Mouse (Mus musculus): ENCODE data around the gene Mut. TPM values are rescaled to one million over a fixed set of nuclear protein-coding genes. Genes with fewer than 3 reads are reported as not detected.

The Mut gene
- polyA plus RNA-seq (2015; fragmentation: Nextera tagmentation; extraction: Ambion mirVana) = 46.8 and 50.9 TPM in 2 replicates

DNA sequence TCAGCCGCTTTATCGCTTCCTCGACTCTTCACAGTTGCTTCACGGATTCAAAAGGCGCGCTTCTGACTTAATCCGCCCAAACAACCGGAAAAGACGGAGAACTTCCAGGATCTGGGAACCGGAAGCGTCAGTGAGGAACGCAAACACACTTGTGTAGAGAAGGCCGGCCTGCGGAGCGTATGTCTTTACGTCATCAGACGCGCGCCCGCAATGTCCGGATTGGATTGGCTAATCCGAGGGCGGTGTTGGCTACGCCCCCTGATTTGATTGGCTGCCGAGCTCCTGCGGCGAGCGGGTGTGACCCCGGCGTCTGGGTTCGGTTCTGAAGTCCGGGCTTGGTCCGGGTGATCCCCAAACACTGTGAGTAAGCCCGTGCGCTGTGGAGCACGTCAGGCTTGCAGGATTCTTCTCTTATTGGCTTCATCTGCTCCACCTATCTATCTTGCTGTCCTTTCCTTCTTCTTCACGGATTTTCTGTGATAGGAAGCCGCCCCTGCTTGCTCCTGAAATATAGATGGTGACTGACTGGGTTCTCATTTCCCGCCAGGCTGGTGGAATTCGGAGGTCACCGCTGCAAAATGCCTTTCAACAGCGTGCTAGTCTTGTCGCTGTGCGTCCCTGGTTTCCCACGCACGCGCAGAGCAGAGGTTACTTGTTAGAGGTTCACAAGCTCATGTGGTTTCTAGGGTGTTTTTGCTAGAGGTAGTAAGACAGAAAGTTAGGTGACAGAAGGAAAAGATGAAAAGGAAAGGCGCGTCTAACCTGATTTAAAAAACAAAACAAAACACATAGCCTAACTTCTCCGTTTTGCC, at the start of gene Mut, which contains the start of gene Cenpq:
TSS of gene Mut (plus strand) at position 266 of the 812 bp plus-strand sequence.
TSS of gene Cenpq (minus strand) at position 628 of the 812 bp plus-strand sequence.
- Histone ChIP-seq H3K9ac (ENCODE audit: low read length) (peak within 1 kb of the TSS; percentile 82), H3K9me3 (replicated peaks; ENCODE audit: control insufficient read depth, low read length) (no peaks in the 10 kb centered on the region), H3K27ac (ENCODE audit: low read length) (peak within 1 kb of the TSS; percentile 99), H3K4me1 (ENCODE audit: control insufficient read depth, insufficient read depth, low read length) (peaks cover 6% of the 10 kb centered on the region), H3K4me2 (ENCODE audit: low read depth, low read length) (peak within 1 kb of the TSS; percentile 82), H3K27me3 (ENCODE audit: control insufficient read depth, insufficient read depth, low read length) (no peaks in the 10 kb centered on the region), H3K4me3 (ENCODE audit: low read length) (peak within 1 kb of the TSS; percentile 87), H3K36me3 (ENCODE audit: control insufficient read depth, insufficient read depth) (peaks cover 8% of the 10 kb centered on the region; the same call in 1 of the 2 replicates)
- WGBS = under 1% methylated on average over 50 of the region's 50 CpGs
- peak; percentile 99 for ATAC-seq (replicated peaks; ENCODE audit: extremely low read depth, insufficient read depth, low FRiP score)

DNA sequence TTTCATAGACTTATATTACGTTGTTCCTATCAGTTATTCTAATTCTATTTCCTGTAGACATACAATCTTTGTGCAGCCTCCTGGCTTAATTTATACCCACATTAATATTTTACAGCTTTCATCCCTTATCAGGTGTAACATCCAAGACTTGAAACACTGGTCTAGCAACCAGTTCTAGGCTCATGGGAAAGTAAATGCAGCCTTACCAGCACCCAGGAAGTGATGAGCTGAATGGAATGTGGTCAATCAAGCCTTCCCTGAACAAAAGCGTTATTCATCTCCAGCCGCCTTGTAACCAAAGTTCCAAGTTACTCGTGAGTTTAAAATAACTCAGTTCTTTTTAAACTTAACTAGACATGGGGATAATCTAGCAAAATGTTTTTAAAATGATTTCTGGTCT, 49.3 kb upstream of the Mut start:
- WGBS = 74% methylated on average over 4 of the region's 4 CpGs
- no peak for ATAC-seq (replicated peaks; ENCODE audit: extremely low read depth, insufficient read depth, low FRiP score)
- Histone ChIP-seq H3K27me3 (ENCODE audit: control insufficient read depth, insufficient read depth, low read length) (no peaks in the 10 kb centered on the region), H3K4me2 (ENCODE audit: low read depth, low read length) (no peak overlapping the region), H3K4me1 (ENCODE audit: control insufficient read depth, insufficient read depth, low read length) (peaks cover 3% of the 10 kb centered on the region; the same call in 1 of the 2 replicates), H3K27ac (ENCODE audit: low read length) (no peak overlapping the region), H3K36me3 (ENCODE audit: control insufficient read depth, insufficient read depth) (no peaks in the 10 kb centered on the region), H3K9ac (ENCODE audit: low read length) (no peak overlapping the region), H3K4me3 (ENCODE audit: low read length) (no peak overlapping the region), H3K9me3 (replicated peaks; ENCODE audit: control insufficient read depth, low read length) (no peaks in the 10 kb centered on the region)

DNA sequence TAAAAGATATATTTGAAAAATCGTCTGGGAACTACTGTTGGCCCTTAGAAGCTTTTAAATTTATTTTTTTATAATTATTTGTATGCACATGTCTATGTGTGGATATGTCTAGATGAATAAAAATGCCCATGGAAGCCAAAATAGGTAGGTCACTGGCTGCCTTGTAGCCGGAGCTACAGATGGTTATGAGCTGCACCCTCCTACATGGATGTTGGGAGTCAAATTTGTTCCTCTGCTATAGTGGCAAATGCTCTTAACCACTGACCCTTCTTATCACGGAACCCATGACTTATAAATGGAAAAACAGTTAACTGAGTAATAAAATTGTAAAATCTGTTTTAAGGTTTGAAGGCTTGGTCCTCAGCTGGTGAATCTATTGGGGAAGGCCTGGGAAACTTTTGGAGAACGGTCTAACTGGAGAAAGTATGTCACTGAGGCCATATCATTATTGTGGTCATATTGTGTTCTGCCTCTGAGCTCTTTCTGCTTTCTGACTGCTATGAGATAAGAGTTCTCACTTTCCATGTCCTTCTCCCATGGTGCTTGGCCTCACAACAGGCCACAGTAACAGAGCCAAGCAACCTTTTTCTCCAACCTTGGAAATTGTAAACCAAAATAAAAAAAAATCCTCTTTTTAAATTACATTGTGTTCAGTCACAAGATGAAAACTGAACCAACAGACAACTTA, 46.5 kb upstream of the Mut start:
- Histone ChIP-seq H3K27me3 (ENCODE audit: control insufficient read depth, insufficient read depth, low read length) (no peaks in the 10 kb centered on the region), H3K4me2 (ENCODE audit: low read depth, low read length) (no peak overlapping the region), H3K4me1 (ENCODE audit: control insufficient read depth, insufficient read depth, low read length) (no peaks in the 10 kb centered on the region), H3K36me3 (ENCODE audit: control insufficient read depth, insufficient read depth) (no peaks in the 10 kb centered on the region), H3K4me3 (ENCODE audit: low read length) (no peak overlapping the region), H3K9ac (ENCODE audit: low read length) (no peak overlapping the region), H3K9me3 (replicated peaks; ENCODE audit: control insufficient read depth, low read length) (no peaks in the 10 kb centered on the region), H3K27ac (ENCODE audit: low read length) (no peak overlapping the region)
- 73% methylated on average over 4 of the region's 4 CpGs for WGBS
- no peak for ATAC-seq (replicated peaks; ENCODE audit: extremely low read depth, insufficient read depth, low FRiP score)

DNA sequence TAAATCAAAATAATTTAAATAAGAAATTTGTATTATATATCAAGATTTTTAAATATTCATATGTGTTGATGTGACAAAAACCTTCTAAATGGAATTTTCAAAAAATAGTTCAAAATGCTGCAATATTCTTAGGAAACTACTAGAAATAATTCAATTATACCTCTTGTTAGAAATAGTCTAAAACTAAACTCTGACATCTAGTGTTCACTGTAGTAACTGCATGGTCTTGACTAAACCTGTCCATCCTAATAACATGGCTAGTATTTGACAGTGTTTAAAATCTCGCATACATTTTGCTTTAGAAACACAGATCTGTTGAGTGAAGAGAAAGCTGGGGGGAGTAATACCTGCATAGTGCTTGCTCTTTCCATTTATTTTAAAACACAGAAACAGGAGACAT, 37.6 kb upstream of the Mut start:
- no peak for ATAC-seq (replicated peaks; ENCODE audit: extremely low read depth, insufficient read depth, low FRiP score)
- no peaks in the 10 kb centered on the region for H3K36me3 ChIP-seq (ENCODE audit: control insufficient read depth, insufficient read depth)
- no peak overlapping the region for H3K4me2 ChIP-seq (ENCODE audit: low read depth, low read length)
- no peak overlapping the region for H3K27ac ChIP-seq (ENCODE audit: low read length)
- H3K4me1 ChIP-seq (ENCODE audit: control insufficient read depth, insufficient read depth, low read length) = no peaks in the 10 kb centered on the region
- no peak overlapping the region for H3K9ac ChIP-seq (ENCODE audit: low read length)
- 63% methylated on average over 1 of the region's 1 CpGs for WGBS
- no peaks in the 10 kb centered on the region for H3K9me3 ChIP-seq (replicated peaks; ENCODE audit: control insufficient read depth, low read length)
- H3K27me3 ChIP-seq (ENCODE audit: control insufficient read depth, insufficient read depth, low read length) = no peaks in the 10 kb centered on the region
- H3K4me3 ChIP-seq (ENCODE audit: low read length) = no peak overlapping the region

DNA sequence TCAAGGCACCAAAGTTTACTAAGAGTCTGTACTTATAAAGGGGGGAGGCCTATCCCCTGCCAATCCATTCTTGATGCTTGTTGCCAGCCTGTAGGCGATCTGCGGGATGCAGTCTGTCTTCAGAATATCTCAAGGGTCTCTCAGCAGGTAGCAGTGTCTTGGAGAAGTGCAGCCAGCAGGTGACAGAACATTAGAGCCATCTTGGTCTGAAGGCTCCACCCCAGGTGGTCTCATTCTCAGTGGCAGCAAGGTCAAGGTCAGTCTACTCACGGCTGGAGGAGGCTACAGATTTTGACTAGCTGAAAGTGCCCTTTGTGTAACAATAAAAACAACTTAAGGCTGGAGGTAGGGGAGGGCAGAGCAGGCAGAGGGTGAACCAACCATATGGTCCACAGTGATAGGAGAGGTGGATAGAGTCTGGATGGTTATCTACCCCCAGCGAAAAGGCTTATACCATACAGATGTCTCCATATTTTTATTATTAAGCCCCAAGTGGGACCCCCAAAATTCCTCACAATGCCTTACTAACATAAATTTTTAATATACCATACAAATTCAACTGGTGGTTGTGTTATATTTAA, 34.6 kb upstream of the Mut start:
- WGBS = 50% methylated on average over 4 of the region's 4 CpGs

DNA sequence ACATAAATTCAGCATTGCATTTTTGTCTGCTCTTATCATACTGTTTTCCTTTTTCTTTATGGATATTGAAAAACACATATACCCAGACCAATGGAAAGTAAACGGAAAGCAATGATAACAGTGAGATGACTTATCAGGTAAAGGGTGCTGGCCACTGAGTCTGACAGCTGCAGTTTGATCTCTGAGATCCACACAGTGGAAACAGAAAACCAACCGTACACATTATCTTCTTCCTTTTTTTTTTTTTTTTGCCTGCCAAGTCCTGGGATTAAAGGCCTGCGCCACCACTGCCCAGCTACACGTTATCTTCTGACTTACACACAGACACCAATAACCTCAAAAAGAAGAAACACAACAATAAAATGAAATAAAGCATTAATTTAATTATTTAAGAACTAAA, 31.1 kb upstream of the Mut start:
- Histone ChIP-seq H3K4me3 (ENCODE audit: low read length) (no peak overlapping the region), H3K9me3 (replicated peaks; ENCODE audit: control insufficient read depth, low read length) (no peaks in the 10 kb centered on the region), H3K4me1 (ENCODE audit: control insufficient read depth, insufficient read depth, low read length) (0 out of 2 replicates have a peak, but pooled peaks cover 2% of the 10 kb centered on the region), H3K9ac (ENCODE audit: low read length) (no peak overlapping the region), H3K27ac (ENCODE audit: low read length) (no peak overlapping the region), H3K36me3 (ENCODE audit: control insufficient read depth, insufficient read depth) (no peaks in the 10 kb centered on the region), H3K27me3 (ENCODE audit: control insufficient read depth, insufficient read depth, low read length) (no peaks in the 10 kb centered on the region), H3K4me2 (ENCODE audit: low read depth, low read length) (no peak overlapping the region)
- 48% methylated on average over 4 of the region's 4 CpGs for WGBS
- ATAC-seq (replicated peaks; ENCODE audit: extremely low read depth, insufficient read depth, low FRiP score) = no peak

More for the DNA sequence above, 34.6 kb upstream of the Mut start:
- no peak for ATAC-seq (replicated peaks; ENCODE audit: extremely low read depth, insufficient read depth, low FRiP score)
- no peak overlapping the region for H3K27ac ChIP-seq (ENCODE audit: low read length)
- H3K36me3 ChIP-seq (ENCODE audit: control insufficient read depth, insufficient read depth) = no peaks in the 10 kb centered on the region
- 0 out of 2 replicates have a peak, but pooled peaks cover 2% of the 10 kb centered on the region for H3K4me1 ChIP-seq (ENCODE audit: control insufficient read depth, insufficient read depth, low read length)
- H3K4me2 ChIP-seq (ENCODE audit: low read depth, low read length) = no peak overlapping the region
- no peaks in the 10 kb centered on the region for H3K27me3 ChIP-seq (ENCODE audit: control insufficient read depth, insufficient read depth, low read length)
- no peak overlapping the region for H3K9ac ChIP-seq (ENCODE audit: low read length)
- no peaks in the 10 kb centered on the region for H3K9me3 ChIP-seq (replicated peaks; ENCODE audit: control insufficient read depth, low read length)
- H3K4me3 ChIP-seq (ENCODE audit: low read length) = no peak overlapping the region

DNA sequence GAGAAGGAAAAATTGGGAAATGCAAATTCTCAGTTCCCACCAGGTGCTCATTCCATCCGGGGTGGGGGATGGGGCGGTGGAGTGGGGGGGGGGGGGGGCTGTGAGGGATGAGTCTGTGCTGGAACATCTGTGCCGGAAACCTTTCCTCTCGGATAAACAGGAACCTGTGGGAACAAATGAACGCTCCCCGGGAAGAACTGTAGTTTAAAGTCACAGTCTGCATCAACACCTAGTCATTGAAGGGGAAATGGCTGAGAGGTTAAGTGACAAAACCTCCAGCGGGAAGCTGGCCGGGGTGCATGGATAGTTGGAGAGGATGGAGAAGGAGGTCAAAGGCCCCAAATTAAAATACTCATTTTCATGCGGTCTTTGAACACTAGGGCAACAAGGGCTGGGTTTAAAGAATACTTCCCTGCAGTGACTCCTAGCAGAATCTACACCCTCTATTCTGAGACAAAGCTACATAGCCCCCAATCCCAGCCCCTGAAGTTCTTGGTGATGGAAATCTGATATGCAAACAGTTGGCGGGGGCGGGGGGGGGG, 30.4 kb upstream of the Mut start:
- ATAC-seq (replicated peaks; ENCODE audit: extremely low read depth, insufficient read depth, low FRiP score) = no peak
- 10% methylated on average over 11 of the region's 11 CpGs for WGBS

DNA sequence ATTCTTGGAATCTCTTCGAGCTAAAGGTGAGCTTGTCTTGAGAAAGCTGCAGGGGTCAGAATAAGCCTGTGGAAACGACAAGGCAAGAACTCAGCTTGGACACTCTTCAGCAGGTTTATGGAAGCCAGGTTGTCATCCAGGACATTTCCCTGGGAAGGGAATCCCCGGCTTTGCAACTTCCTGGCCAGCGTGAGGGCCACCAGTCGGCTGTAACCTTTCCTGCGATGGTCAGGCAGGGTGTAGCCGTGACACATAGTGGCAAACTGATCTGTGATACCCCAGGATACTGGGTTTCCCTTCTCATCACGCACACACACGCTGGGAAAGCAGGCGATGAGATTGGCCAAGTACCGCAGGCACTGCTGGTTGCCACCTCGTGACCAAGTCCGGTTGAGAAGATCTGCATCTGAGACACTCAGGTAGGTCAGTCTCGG, 29.7 kb upstream of the Mut start:
- Histone ChIP-seq H3K27ac (ENCODE audit: low read length) (no peak overlapping the region), H3K36me3 (ENCODE audit: control insufficient read depth, insufficient read depth) (no peaks in the 10 kb centered on the region), H3K9ac (ENCODE audit: low read length) (0 out of 2 replicates have a peak overlapping the region, but pooled peaks have one; percentile 31), H3K4me3 (ENCODE audit: low read length) (peak overlapping the region; percentile 23), H3K4me1 (ENCODE audit: control insufficient read depth, insufficient read depth, low read length) (0 out of 2 replicates have a peak, but pooled peaks cover 2% of the 10 kb centered on the region), H3K9me3 (replicated peaks; ENCODE audit: control insufficient read depth, low read length) (no peaks in the 10 kb centered on the region), H3K27me3 (ENCODE audit: control insufficient read depth, insufficient read depth, low read length) (no peaks in the 10 kb centered on the region), H3K4me2 (ENCODE audit: low read depth, low read length) (peak overlapping the region; percentile 59)
- no peak for ATAC-seq (replicated peaks; ENCODE audit: extremely low read depth, insufficient read depth, low FRiP score)
- WGBS = 5% methylated on average over 13 of the region's 14 CpGs

More for the DNA sequence above, 30.4 kb upstream of the Mut start:
- H3K4me3 ChIP-seq (ENCODE audit: low read length) = no peak overlapping the region
- no peaks in the 10 kb centered on the region for H3K27me3 ChIP-seq (ENCODE audit: control insufficient read depth, insufficient read depth, low read length)
- 0 out of 2 replicates have a peak, but pooled peaks cover 2% of the 10 kb centered on the region for H3K4me1 ChIP-seq (ENCODE audit: control insufficient read depth, insufficient read depth, low read length)
- H3K27ac ChIP-seq (ENCODE audit: low read length) = no peak overlapping the region
- no peaks in the 10 kb centered on the region for H3K36me3 ChIP-seq (ENCODE audit: control insufficient read depth, insufficient read depth)
- no peak overlapping the region for H3K9ac ChIP-seq (ENCODE audit: low read length)
- peak overlapping the region; percentile 59; the same call in 1 of the 2 replicates for H3K4me2 ChIP-seq (ENCODE audit: low read depth, low read length)
- no peaks in the 10 kb centered on the region for H3K9me3 ChIP-seq (replicated peaks; ENCODE audit: control insufficient read depth, low read length)

Data from heart, embryonic 16.5 days (tissue).